Mouse (Mus musculus) forebrain, embryonic 10.5 days (tissue): ENCODE data around the gene Gna12. TPM values are rescaled to one million over a fixed set of nuclear protein-coding genes. Genes with fewer than 3 reads are reported as not detected.
A peak's percentile ranks its signal among the peaks of the same experiment; 100 is the strongest.

Source experiments
- DNase-seq: peaks from one replicate; pipeline ENCODE4 v3.0.0-alpha.2; 2017; ENCODE audit warnings: low spot score; ENCODE audit errors: extremely low spot score
- H3K27ac ChIP-seq: fragments of 300-500 bp; sonication (generic); 2 replicates; pipeline ENCODE4 v1.5.1; 2016; ENCODE audit warnings: mild to moderate bottlenecking
- H3K27me3 ChIP-seq: fragments of 300-500 bp; sonication (generic); 2 replicates; pipeline ENCODE4 v1.6.1; 2016; ENCODE audit warnings: mild to moderate bottlenecking; ENCODE audit not compliant: poor library complexity, severe bottlenecking
- H3K36me3 ChIP-seq: fragments of 300-500 bp; sonication (generic); replicated peaks from 2 replicates; pipeline ENCODE4 v1.6.1; 2016; ENCODE audit warnings: mild to moderate bottlenecking, moderate library complexity
- H3K4me1 ChIP-seq: fragments of 300-500 bp; sonication (generic); 2 replicates; pipeline ENCODE4 v1.6.1; 2016
- H3K4me3 ChIP-seq: fragments of 300-500 bp; sonication (generic); 2 replicates; pipeline ENCODE4 v1.5.1; 2016; ENCODE audit warnings: mild to moderate bottlenecking, moderate library complexity
- H3K9me3 ChIP-seq: fragments of 300-500 bp; sonication (generic); 2 replicates; pipeline ENCODE4 v1.6.1; 2016; ENCODE audit warnings: mild to moderate bottlenecking, moderate library complexity
- WGBS: fragments of 180-500 bp; shearing (Covaris S2); methylation state at CpG from one replicate; pipeline ENCODE4 v1.1.7; 2016; 5-methylcytosine and 5-hydroxymethylcytosine counted together
- polyA plus RNA-seq: library from polyadenylated mRNA; unstranded; fragments of >200 nt; fragmentation: Nextera tagmentation; extraction: Ambion mirVana; gene quantifications from 2 replicates; pipeline ENCODE4 v1.2.1, GENCODE M21; 2016

The Gna12 gene
- 6.1 and 7.6 TPM in 2 replicates for polyA plus RNA-seq

DNA sequence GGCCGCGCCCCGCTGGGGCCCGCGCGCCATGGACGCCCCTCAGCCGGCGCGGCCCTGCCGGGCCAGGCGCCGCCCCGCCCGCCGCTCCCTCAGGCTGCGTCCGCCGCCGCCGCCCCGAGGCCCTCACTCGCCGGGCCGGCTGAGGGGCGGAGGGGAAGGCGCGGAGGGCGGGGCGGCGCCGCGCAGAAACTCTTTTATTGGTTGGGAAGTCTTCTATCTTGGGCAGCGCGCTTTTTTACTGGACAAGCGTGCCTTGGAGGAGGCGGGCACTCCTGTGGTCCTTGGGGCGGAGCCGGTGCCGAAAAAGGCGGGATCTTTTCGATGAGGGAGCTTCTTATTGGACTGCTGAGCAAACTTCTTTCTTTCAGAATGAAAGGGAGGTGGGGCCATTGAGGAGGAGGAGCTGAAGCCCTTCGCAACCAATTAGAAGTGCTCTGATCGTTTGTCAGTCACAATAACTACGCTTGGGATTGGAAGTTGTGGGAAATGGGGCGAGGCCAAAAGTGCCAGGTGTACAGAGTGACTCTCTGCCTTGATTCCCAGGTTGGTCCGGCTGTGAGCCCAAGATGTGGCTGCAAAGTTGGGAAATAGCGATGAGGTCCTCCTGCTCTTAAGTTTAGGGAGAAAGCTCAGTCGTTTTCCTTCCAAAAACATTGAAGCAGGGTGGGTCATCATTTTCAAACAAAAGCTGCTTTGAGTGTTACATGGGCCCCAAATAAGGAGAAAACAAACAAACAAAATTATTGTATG is at the start of gene Gna12:
TSS of gene Gna12 (minus strand) at position 118 of the 750 bp plus-strand sequence.
- H3K9me3 ChIP-seq = no peaks in the 10 kb centered on the region
- peaks cover 39% of the 10 kb centered on the region for H3K4me1 ChIP-seq
- WGBS = 2% methylated on average over 45 of the region's 49 CpGs
- H3K27me3 ChIP-seq = no peaks in the 10 kb centered on the region
- peaks cover 8% of the 10 kb centered on the region for H3K36me3 ChIP-seq
- peak; percentile 97 for DNase-seq
- peak within 1 kb of the TSS; percentile 92 for H3K27ac ChIP-seq
- peak within 1 kb of the TSS; percentile 81 for H3K4me3 ChIP-seq

DNA sequence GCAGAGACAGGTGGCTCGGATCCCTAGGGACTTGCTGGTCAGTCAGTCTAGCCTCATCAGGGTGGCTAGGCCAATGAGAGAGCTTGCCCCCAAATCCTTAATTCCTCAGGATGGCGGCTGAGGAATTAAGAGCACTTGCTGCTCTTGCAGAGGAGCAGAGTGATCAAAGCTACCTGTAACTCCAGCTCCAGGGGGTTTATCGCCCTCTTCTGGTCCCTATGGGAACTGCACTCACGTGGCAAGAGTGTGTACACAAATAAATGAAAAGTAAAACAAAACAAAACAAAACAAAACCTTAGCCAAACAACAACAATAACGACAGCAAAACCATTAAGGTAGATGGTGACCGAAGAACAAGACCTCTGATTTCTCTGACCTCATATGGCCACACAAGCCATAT is 48.4 kb upstream of the Gna12 start:
- Histone ChIP-seq H3K4me1 (no peaks in the 10 kb centered on the region), H3K4me3 (no peak overlapping the region), H3K27ac (no peak overlapping the region), H3K27me3 (0 out of 2 replicates have a peak, but pooled peaks cover under 1% of the 10 kb centered on the region), H3K9me3 (no peaks in the 10 kb centered on the region; the same call in 1 of the 2 replicates), H3K36me3 (no peaks in the 10 kb centered on the region)
- DNase-seq = no peak
- WGBS = 65% methylated on average over 6 of the region's 6 CpGs

DNA sequence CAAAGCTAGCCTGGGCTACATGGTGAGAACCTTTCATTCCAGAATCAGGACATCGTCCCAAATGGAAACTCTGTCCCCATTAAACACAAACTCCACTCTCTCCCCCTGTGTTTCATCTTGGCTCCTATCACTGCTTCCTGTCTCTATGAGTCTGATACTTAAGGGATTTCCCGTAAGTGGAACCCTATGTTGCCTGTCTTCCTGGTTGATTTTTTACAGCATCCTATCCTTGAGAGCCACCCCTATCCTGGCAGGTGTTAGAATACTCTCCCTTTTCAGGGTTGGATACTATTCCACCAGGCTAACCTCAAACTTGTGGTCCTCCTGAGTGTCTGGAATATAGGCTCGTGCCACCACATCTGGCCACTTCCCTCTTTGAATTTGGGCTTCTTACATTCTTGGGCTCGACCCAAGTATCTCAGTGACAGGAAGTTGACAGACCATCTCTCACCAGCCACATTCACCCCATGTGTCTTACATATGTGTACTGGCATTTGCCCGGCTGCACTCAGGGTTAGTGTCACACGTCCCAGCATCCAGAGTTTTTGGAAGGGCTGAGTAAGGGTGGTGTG is 43.6 kb upstream of the Gna12 start:
- peaks cover 23% of the 10 kb centered on the region for H3K4me1 ChIP-seq
- H3K4me3 ChIP-seq = no peak overlapping the region
- 87% methylated on average over 6 of the region's 6 CpGs for WGBS
- DNase-seq = no peak
- no peaks in the 10 kb centered on the region for H3K36me3 ChIP-seq
- H3K9me3 ChIP-seq = no peaks in the 10 kb centered on the region; the same call in 1 of the 2 replicates
- no peak overlapping the region for H3K27ac ChIP-seq
- H3K27me3 ChIP-seq = peaks cover 12% of the 10 kb centered on the region; the same call in 1 of the 2 replicates

DNA sequence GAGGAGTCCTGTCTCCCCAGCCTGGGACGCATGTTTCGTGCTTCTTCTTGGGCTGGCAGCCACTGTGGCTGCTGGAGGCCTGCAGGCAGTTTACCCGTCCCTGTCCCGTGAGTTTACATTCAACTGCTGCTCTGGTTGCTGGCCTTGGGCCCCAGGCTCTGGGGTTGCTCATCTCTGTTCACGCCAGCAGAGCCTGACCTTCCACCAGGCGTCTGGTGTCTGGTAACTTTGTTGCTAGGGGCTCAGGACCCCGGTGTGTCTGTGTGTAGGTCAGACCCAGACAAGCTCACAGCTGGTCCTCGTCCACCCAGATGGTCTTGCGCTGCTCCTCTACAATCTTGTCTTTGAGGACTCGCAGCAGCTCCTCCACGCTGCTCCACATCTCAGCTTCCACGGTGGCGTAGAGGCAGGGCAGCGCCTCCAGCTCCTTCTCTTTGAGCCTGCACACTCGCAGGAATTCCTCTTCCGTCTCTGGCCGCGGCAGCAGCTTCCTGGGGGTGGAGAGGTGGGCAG is 42.9 kb upstream of the Gna12 start:
- Histone ChIP-seq H3K9me3 (no peaks in the 10 kb centered on the region; the same call in 1 of the 2 replicates), H3K27me3 (peaks cover 12% of the 10 kb centered on the region; the same call in 1 of the 2 replicates), H3K27ac (peak overlapping the region; percentile 65), H3K36me3 (no peaks in the 10 kb centered on the region), H3K4me3 (peak overlapping the region; percentile 19), H3K4me1 (peaks cover 23% of the 10 kb centered on the region)
- DNase-seq = peak; percentile 23
- WGBS = 25% methylated on average over 18 of the region's 18 CpGs

DNA sequence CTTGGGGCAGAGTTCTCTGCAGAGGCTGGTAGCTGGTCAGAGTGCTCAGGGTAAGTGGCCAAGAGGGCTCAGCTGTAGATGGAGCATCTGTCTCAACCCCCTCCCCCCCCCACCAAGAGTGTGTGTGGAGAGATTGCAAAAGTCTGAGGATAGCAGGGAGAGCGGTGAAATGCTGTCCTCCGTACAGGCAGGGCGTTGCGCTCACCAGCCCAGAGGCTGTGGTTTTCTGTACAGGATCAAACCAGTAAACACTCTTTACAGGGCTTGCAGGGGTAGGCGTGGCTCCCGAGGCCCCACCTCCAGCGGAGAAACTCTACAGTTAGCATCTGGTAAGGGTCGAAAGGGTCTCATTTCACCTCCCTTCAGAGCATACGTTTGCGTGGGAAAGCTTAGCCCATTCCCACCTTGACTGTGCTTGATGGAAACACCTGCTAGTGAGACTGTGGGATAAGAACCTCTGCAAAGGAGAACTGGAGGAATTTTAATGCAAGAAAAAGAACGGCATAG is 42.4 kb upstream of the Gna12 start:
- 23% methylated on average over 11 of the region's 11 CpGs for WGBS
- DNase-seq = no peak
- no peaks in the 10 kb centered on the region for H3K36me3 ChIP-seq
- H3K4me1 ChIP-seq = peaks cover 23% of the 10 kb centered on the region
- H3K4me3 ChIP-seq = peak overlapping the region; percentile 19
- peaks cover 12% of the 10 kb centered on the region; the same call in 1 of the 2 replicates for H3K27me3 ChIP-seq
- no peaks in the 10 kb centered on the region; the same call in 1 of the 2 replicates for H3K9me3 ChIP-seq
- peak overlapping the region; percentile 65; the same call in 1 of the 2 replicates for H3K27ac ChIP-seq

DNA sequence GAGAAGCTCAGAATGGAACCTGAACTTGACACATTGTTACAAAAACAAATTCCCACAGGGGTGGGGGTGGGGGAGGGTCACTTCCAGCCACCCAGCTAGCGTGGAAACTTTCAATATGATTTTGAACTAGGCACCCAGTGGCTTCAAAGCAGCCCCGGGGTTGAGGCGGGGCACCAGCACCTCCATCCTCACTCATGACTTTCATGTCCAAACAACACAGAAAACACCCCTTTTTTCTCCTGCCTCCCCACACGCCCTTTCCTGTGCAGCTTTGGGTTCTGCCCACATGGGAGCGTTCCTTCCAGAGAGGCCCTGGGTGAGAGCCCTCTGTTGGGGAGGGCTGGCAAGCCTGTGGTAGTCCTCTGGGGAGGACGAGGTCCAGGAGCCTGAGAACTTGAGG is 41.0 kb upstream of the Gna12 start:
- Histone ChIP-seq H3K9me3 (no peaks in the 10 kb centered on the region; the same call in 1 of the 2 replicates), H3K36me3 (no peaks in the 10 kb centered on the region), H3K27me3 (peaks cover 12% of the 10 kb centered on the region; the same call in 1 of the 2 replicates), H3K4me3 (no peak overlapping the region), H3K27ac (no peak overlapping the region), H3K4me1 (peaks cover 23% of the 10 kb centered on the region)
- WGBS = 82% methylated on average over 6 of the region's 6 CpGs
- DNase-seq = no peak

DNA sequence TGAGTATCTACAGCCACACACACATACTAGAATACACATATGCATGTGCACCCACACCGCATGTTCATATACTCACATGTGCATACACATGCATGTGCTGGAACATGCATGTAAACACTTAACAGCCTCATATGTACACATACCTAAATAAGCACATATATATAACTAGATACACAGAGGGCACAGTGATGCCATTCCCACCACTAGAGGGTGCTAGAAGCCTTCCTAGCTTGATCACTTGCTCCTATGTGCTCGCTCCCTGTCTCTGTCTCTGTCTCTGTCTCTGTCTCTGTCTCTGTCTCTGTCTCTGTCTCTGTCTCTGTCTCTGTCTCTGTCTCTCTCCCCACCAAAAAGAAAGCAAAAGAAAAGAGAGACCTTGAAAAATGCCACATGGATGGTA is 38.8 kb upstream of the Gna12 start:
- no peak overlapping the region for H3K27ac ChIP-seq
- H3K9me3 ChIP-seq = no peaks in the 10 kb centered on the region
- no peaks in the 10 kb centered on the region for H3K36me3 ChIP-seq
- H3K27me3 ChIP-seq = peaks cover 12% of the 10 kb centered on the region; the same call in 1 of the 2 replicates
- WGBS = 64% methylated on average over 2 of the region's 2 CpGs
- peaks cover 23% of the 10 kb centered on the region for H3K4me1 ChIP-seq
- H3K4me3 ChIP-seq = no peak overlapping the region
- no peak for DNase-seq

DNA sequence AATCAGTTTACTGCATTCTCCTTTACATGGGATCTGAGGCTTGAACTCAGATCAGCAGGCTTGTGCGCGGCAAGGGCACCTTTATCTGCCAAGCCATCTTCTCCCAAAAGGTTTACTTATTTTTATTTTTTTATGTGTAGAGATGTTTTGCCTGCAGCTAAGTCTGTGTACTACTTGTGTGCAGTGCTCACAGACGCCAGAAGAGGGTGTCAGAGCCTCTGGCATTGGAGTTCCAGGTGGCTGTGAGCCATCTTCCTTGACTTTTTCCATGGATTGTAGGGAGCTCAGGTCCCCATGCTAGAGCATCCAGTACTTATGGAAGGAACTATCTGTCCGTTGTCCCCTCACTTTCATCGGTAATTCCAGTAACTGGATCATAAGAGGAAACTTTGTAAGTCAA is 29.5 kb upstream of the Gna12 start:
- Histone ChIP-seq H3K36me3 (no peaks in the 10 kb centered on the region), H3K4me1 (peaks cover 9% of the 10 kb centered on the region), H3K4me3 (no peak overlapping the region), H3K27me3 (no peaks in the 10 kb centered on the region), H3K27ac (no peak overlapping the region), H3K9me3 (no peaks in the 10 kb centered on the region)
- WGBS = 87% methylated on average over 5 of the region's 5 CpGs
- DNase-seq = no peak

DNA sequence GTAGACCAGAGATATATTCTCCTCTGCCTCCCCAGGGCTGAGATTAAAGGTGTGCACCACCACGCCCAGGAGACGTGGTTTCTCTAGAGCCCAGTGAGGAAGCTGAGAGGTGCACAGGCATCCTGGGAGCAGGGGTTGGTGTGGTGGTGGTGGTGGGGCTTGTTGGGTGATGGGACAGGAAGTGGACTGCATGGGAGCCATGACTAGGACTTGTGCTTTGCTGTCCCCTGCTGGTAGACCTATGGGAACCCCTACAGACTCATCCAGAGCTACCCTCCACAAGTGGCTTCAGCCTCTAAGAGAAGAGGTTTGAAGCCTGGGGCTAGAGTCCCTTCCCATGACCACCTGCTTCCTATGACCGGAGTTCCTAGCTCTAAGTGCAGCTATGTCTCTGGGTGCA is 28.1 kb upstream of the Gna12 start:
- no peaks in the 10 kb centered on the region for H3K9me3 ChIP-seq
- no peak overlapping the region for H3K4me3 ChIP-seq
- H3K27ac ChIP-seq = no peak overlapping the region
- H3K27me3 ChIP-seq = no peaks in the 10 kb centered on the region
- DNase-seq = no peak
- H3K36me3 ChIP-seq = no peaks in the 10 kb centered on the region
- H3K4me1 ChIP-seq = peaks cover 16% of the 10 kb centered on the region
- 87% methylated on average over 3 of the region's 3 CpGs for WGBS

DNA sequence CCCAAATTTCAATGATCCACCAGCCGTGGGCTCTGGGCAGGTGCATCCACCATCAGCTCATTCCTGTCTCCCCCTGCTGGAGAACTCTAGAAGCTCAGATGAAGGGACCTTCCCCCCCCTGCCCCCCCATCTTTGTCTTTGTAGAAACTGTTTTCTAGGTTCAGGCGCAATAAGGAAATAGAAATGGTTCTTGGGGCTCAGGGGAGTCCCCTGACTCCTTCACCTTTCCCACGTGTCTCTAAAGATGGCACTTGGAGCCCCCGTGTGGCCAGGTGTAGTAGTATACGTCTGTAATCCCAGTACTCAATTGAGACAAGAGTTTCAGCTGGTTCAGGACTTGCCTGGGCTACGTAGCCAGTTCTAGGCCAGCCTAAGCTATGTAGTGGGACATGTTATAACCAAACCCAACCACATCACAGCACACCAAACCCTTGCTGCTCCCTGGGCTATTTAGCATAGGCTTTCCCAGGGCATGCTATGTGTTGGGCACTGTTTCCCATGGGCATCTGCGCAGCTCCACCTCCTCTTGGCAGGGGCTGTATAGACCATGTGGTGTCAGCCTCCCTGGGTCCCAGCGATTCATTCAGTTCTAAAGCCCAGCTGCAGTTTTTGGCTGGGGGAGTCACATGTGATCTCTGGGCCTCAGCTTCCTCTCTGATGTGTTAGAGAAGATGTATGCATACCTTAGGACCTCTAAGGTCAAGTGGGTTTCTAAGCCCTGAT is 27.4 kb upstream of the Gna12 start:
- 57% methylated on average over 8 of the region's 8 CpGs for WGBS
- no peak for DNase-seq
- no peak overlapping the region for H3K4me3 ChIP-seq

DNA sequence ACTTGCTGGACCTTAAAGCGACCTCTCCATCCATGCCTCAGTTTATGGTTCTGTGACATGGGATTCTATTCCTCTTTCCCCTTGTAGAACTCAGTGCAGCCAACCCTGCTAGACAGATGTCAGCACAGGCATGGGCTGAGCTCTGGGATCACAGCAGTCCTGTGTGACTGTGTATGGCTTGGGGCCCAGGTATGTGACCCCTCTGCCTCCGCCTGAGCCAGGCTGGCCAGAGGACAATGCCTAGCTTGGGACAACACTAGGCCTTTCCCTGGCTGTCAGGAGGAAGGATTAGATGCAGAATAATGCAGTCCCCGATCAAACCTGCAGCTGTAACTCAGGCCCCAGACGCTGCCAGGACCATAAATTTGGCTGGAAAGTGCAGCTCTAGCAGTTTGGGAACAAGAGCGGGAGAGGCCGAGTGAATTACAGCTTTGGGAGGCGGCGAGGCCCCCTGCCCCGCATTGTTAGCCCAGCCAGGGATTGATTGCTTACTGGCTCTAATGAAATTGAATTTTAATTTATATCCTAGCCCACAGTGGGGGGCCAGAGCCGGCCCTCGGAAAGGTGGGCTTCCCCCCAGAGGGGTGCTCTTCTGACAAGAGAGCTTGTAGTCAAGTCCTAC is 25.8 kb upstream of the Gna12 start:
- WGBS = 52% methylated on average over 11 of the region's 11 CpGs

More for the DNA sequence above, 27.4 kb upstream of the Gna12 start:
- H3K27me3 ChIP-seq = no peaks in the 10 kb centered on the region
- no peaks in the 10 kb centered on the region for H3K36me3 ChIP-seq
- no peaks in the 10 kb centered on the region for H3K9me3 ChIP-seq
- no peak overlapping the region for H3K27ac ChIP-seq
- H3K4me1 ChIP-seq = peaks cover 16% of the 10 kb centered on the region

DNA sequence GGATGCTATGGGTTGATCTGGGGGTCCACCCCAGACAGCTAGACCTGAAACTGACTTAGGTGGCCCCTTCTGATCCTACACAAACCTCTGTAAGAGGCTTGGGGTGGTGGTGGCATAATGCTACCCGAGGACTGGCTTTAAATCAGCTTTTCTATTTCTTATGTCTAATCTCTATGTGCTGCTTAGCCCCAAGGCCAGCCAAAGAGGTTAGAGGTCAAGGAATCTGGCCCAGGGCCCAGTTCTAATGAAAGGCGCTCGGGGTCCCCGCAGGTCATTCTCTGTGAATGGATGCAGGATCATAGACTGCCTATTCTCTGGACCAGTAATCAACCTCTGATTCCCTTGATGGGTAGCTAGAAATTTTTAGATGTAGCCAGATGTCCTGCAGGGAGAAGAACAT is 24.5 kb upstream of the Gna12 start:
- no peaks in the 10 kb centered on the region for H3K36me3 ChIP-seq
- no peak for DNase-seq
- H3K4me3 ChIP-seq = no peak overlapping the region
- WGBS = 78% methylated on average over 4 of the region's 4 CpGs
- H3K9me3 ChIP-seq = peaks cover 8% of the 10 kb centered on the region; the same call in 1 of the 2 replicates
- no peak overlapping the region for H3K27ac ChIP-seq
- H3K27me3 ChIP-seq = no peaks in the 10 kb centered on the region
- peaks cover 16% of the 10 kb centered on the region for H3K4me1 ChIP-seq

More for the DNA sequence above, 25.8 kb upstream of the Gna12 start:
- no peak for DNase-seq
- no peaks in the 10 kb centered on the region for H3K27me3 ChIP-seq
- H3K4me3 ChIP-seq = no peak overlapping the region
- peaks cover 6% of the 10 kb centered on the region; the same call in 1 of the 2 replicates for H3K9me3 ChIP-seq
- 0 out of 2 replicates have a peak overlapping the region, but pooled peaks have one; percentile 44 for H3K27ac ChIP-seq
- H3K4me1 ChIP-seq = peaks cover 16% of the 10 kb centered on the region
- H3K36me3 ChIP-seq = no peaks in the 10 kb centered on the region
